Mouse (Mus musculus) macrophage (primary cell): ENCODE measurements around the gene Myo1d. TPM values are rescaled to one million over a fixed set of nuclear protein-coding genes. Genes with fewer than 3 reads are reported as not detected.

Experiments used
- H3K27ac ChIP-seq: fragments of 350-480 bp; formaldehyde crosslinking; 2 replicates; pipeline ENCODE4 v1.9.0; 2021
- H3K36me3 ChIP-seq: fragments of 350-480 bp; formaldehyde crosslinking; 2 replicates; pipeline ENCODE4 v1.9.0; 2021; ENCODE audit errors: inconsistent target
- H3K4me3 ChIP-seq: fragments of 350-480 bp; formaldehyde crosslinking; 2 replicates; pipeline ENCODE4 v1.9.0; 2021; ENCODE audit errors: inconsistent target
- H3K79me2 ChIP-seq: fragments of 350-480 bp; formaldehyde crosslinking; 2 replicates; pipeline ENCODE4 v1.9.0; 2021; ENCODE audit errors: inconsistent target
- WGBS: methylation state at CpG from one replicate; pipeline ENCODE4 v1.1.7; 2026; ENCODE audit warnings: inconsistent platforms; ENCODE audit not compliant: missing documents; 5-methylcytosine and 5-hydroxymethylcytosine counted together
- polyA plus RNA-seq: library from polyadenylated mRNA; stranded (reverse); fragments of 250-400 nt; gene quantifications from 3 replicates; pipeline ENCODE4 v1.2.4, GENCODE M21; 2018; ENCODE audit warnings: inconsistent platforms

The Myo1d gene
- polyA plus RNA-seq, 1 experiment from 2014 or later = 0.36 TPM

DNA sequence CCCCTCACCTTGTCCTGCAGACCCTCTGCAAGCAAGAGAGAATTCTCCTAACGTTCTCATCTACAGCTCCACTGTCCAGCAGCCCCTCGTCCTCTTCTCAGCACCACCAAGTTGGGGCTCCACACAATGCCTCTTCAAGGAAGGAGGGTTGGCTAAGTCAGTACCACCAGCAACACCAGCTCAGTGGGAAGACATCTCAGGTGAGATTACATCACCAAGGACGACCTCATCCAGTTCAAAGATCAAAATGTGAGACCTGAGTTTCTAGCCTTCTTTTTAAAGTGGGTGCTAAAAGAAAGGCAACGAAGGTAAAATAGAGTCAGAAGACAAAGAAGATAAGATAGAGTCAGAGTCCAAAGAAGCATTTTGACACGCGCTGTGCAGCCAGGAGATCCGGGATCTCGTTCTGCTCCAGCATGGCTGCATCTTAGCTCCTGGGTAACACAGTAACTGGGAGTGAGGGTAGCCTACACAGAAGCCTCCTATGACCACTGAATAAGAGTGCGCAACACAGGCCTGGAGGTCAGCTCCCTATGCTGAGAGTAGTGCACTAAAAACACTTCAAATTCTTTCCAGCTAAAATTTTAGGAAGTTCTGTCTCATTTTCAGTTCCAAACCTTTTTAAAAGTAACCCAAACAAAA, 56.3 kb downstream of the Myo1d start:
- H3K36me3 ChIP-seq = no peaks in the 10 kb centered on the region
- H3K27ac ChIP-seq = no peak overlapping the region
- no peaks in the 10 kb centered on the region for H3K79me2 ChIP-seq
- no peak overlapping the region for H3K4me3 ChIP-seq
- 91% methylated on average over 9 of the region's 9 CpGs for WGBS

DNA sequence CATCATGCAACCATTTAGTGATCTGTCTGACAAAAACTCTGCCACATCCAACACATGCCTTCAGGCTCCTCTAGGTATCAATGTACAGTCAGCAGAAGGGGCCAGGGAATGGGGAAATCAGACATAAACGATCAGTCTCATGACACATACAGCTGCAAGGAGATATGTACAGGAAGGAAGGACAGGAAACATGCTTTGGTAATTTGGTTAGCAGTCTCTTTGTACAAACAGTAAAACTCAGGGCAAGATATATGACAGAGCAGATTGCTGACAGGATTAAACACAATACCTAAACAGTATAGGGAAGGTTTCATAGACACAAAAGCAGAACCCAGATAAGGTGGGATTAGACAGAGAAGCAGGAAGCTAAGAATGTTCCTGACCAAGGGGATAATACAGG, 60.8 kb downstream of the Myo1d start:
- WGBS = 0% methylated on average over 1 of the region's 1 CpGs
- Histone ChIP-seq H3K79me2 (no peaks in the 10 kb centered on the region), H3K36me3 (no peaks in the 10 kb centered on the region), H3K4me3 (no peak overlapping the region), H3K27ac (no peak overlapping the region)

DNA sequence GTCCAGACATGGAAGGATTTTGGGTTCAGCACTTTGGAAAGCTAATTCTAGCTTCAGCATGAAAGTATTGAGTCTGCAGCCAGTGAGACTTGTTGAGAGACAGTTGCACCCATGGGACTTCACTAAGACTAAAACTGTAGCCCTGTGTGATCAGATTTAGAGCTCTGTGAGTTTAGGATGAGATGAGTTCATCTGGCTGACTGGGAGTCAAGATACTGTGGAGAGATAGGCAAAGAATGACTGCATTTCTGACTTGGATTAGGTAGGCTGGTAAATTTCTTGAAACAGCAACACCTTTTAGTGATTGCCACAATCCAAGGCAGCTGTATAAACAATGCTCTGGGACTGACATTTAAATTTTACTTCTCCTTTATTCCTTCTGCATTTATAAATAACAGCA, 61.8 kb downstream of the Myo1d start:
- Histone ChIP-seq H3K79me2 (no peaks in the 10 kb centered on the region), H3K4me3 (no peak overlapping the region), H3K36me3 (no peaks in the 10 kb centered on the region), H3K27ac (no peak overlapping the region)

DNA sequence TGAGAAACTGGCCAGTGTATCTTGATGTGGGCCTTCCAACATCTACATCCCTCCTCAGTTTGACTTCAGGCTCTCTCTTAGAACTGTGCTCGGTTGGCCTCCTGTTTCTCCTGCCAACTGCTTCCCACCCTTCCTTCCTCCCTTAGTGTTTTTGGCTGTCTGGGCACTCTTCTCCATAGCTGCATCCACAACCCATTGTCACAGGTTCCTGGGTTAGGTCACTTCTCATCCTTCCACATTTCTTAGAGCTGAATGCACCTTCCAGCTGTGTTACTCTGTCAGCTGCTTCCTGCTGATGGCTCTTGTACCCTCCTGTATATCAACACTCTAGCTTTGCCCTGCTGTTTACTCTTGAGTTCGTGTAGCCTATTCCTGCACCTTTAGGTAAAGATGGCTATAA, 64.7 kb downstream of the Myo1d start:
- H3K4me3 ChIP-seq = no peak overlapping the region
- no peaks in the 10 kb centered on the region for H3K36me3 ChIP-seq
- H3K79me2 ChIP-seq = no peaks in the 10 kb centered on the region
- no peak overlapping the region for H3K27ac ChIP-seq
- WGBS = 63% methylated on average over 2 of the region's 2 CpGs

DNA sequence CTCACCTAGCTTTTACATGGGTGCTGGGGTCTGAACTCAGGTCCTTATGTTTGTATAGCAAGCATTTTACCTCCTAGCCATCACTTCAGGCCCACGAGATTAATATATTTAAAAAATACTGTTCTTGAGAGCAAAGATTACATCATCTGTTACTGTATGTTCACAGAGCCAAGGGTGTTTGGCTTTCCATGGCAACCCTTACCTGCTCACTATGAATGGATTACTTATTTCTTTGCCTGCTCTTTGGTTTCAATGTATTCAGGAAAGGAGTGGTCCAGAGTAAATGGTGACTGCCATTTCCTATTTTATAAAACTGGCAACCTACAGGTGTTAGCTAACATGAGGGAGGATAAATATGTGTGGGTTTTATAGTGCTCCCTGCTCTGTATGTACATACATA, 66.1 kb downstream of the Myo1d start:
- no peak overlapping the region for H3K4me3 ChIP-seq
- no peaks in the 10 kb centered on the region for H3K36me3 ChIP-seq
- no peak overlapping the region for H3K27ac ChIP-seq
- 82% methylated on average over 1 of the region's 1 CpGs for WGBS
- H3K79me2 ChIP-seq = no peaks in the 10 kb centered on the region

DNA sequence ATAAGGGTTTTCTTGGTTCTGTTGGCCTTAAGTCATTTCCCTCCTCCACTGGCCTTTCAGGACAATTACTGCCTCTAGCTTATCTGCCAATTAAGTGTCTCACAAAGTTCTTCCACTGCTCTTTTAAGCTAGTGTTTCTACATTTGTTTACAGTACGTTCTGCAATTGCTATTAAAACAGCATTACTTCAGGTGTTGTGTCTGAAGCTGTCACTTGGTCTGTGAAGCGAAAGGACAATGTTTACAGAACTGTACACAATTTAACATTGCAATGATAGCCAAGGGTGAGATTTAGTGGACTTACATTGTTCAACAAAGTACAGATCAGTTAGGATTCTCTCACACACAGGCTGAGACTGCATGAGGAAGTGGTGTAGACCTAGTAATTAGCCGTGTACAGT, 67.6 kb downstream of the Myo1d start:
- Histone ChIP-seq H3K79me2 (no peaks in the 10 kb centered on the region), H3K4me3 (no peak overlapping the region), H3K36me3 (no peaks in the 10 kb centered on the region), H3K27ac (no peak overlapping the region)
- 68% methylated on average over 3 of the region's 3 CpGs for WGBS

DNA sequence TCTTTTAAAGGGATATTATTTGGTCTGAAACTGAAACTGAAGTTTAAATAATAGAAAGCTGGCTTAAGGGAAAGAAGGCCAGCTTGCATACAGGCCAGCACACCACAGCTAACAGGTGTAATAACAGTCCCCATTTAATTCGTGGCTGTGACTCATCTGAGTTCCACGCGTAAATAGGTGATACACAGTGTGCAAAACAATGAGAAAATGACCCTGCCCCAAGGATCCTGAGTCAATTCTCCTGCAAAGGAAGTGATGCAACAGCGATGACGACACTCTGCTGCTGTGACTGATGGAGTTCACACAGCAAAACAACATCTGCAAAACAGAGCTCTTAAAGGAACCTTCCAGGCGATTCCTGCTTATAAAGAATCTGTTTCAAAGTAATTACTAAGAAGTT, 68.5 kb downstream of the Myo1d start:
- no peaks in the 10 kb centered on the region for H3K79me2 ChIP-seq
- H3K36me3 ChIP-seq = no peaks in the 10 kb centered on the region
- WGBS = 43% methylated on average over 6 of the region's 6 CpGs
- no peak overlapping the region for H3K27ac ChIP-seq
- no peak overlapping the region for H3K4me3 ChIP-seq

DNA sequence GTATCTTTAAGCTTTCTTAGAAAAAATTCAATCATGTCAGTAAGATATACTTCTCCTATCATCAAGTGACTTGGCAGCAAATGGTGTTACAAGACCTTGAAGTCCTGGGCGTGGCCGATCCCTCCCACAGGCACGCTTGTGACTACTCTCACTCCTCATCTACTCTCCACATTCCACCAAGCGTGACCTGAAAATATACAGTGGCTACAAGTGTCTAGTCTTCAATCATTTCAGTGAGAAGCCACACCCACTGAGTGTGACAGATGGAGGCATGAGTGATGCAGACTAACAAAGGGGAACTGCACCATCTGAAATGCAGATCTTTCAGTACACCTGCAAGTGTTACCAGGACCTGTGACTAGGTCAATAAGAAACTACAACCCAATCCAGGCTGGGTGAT, 79.2 kb downstream of the Myo1d start:
- H3K27ac ChIP-seq = no peak overlapping the region
- no peaks in the 10 kb centered on the region for H3K36me3 ChIP-seq
- no peak overlapping the region for H3K4me3 ChIP-seq
- no peaks in the 10 kb centered on the region for H3K79me2 ChIP-seq
- 73% methylated on average over 4 of the region's 4 CpGs for WGBS

DNA sequence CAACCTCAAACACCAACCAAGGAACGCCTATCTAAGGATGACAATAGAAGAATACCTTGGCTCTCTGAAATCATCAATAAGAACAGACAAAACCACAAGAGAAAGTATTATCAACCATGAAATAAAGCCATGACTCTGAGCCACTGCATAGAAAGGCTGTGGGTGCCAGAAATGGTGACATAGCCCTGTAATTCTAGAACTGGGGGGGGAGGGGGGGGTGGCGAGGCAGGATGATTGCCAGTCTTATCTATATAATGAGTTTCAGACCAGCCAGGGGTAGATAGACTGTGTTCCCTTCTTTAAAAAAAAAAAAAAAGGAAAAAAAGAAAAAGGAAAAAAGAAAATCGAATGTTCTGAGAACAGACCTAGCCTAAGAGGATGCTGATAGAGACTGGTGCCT, 81.1 kb downstream of the Myo1d start:
- WGBS = 77% methylated on average over 2 of the region's 3 CpGs
- H3K4me3 ChIP-seq = no peak overlapping the region
- no peaks in the 10 kb centered on the region for H3K79me2 ChIP-seq
- H3K36me3 ChIP-seq = no peaks in the 10 kb centered on the region
- H3K27ac ChIP-seq = no peak overlapping the region

DNA sequence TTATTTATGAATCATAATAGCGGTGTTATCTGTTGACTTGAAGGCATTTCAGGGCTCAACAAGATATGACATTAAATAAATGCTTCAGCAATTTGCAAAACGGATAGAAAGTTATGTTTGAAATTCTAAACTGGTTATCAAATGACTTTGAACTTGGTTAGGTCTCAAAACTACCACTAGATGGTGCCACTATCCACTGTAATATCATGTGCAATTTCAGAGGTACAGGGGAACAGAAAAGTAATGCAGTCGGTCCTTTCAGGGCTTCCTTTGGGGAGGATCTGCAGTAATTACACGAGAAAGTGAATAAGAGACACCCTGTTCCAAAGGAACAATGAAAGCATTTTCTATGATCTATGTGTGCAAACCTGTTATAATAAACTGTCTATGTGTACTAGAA, 83.5 kb downstream of the Myo1d start:
- WGBS = 5% methylated on average over 4 of the region's 4 CpGs
- H3K27ac ChIP-seq = no peak overlapping the region
- no peak overlapping the region for H3K4me3 ChIP-seq
- no peaks in the 10 kb centered on the region for H3K36me3 ChIP-seq
- no peaks in the 10 kb centered on the region for H3K79me2 ChIP-seq

DNA sequence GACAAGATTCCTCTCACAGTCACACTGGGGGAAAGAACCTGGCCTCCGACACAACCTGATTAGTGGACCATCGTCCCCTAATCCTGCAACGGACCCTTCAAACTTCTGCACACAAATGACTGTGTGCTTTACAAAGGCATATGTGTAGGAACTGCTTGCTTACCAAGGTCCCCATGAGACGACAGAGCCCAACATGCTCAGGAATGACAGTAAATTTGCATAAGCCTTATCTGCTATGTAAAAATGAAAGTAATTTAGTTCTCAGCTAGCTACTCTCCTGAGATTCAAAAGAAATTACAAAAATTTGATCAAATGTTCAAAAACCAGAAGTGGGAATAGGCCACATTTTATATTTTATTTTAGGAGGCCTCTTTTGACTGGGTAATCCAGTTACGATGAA, 95.2 kb downstream of the Myo1d start:
- Histone ChIP-seq H3K4me3 (no peak overlapping the region), H3K27ac (no peak overlapping the region), H3K79me2 (no peaks in the 10 kb centered on the region), H3K36me3 (no peaks in the 10 kb centered on the region)
- WGBS = 88% methylated on average over 5 of the region's 5 CpGs

DNA sequence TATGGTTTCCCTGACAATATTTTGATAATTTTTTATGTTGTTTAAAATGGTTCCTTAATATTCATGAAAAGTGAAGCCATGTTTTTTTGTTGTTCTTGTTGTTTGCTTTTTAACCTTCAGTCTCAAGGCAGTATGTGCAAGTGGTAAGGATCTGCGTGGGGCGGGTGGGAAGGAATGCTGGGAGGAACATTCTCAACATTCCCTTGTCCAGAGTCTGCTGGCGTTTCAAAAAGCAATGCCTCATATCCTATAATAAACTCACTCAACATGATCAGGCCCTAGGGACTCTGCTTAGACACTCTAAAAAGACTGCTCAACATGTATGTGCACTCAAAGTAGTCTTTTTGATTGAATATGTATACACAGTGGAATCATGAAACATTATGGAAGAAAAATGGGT, 97.1 kb downstream of the Myo1d start:
- WGBS = 94% methylated on average over 2 of the region's 3 CpGs
- Histone ChIP-seq H3K4me3 (no peak overlapping the region), H3K79me2 (no peaks in the 10 kb centered on the region), H3K27ac (no peak overlapping the region), H3K36me3 (no peaks in the 10 kb centered on the region)

DNA sequence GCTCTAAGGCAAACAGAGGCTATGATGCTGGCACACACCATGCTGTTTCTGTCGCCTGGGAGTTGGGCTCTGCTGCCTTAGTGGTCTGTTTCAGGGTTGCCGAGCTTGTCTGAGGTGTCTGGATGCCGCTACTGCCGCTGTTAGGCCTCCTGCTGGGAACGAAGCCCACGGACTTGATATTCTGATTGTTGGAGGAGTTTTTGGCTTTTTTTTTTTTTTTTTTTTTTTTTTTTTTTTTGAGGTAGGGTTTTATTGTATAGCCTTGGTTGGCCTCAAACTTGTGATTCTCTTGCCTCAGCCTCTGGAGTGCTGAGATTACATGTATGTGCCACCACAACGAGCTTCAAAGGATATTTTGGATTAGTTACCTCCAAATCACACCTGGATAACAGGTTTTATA, 106.8 kb downstream of the Myo1d start:
- H3K27ac ChIP-seq = no peak overlapping the region
- H3K4me3 ChIP-seq = no peak overlapping the region
- WGBS = 83% methylated on average over 7 of the region's 7 CpGs
- H3K79me2 ChIP-seq = no peaks in the 10 kb centered on the region
- H3K36me3 ChIP-seq = no peaks in the 10 kb centered on the region

DNA sequence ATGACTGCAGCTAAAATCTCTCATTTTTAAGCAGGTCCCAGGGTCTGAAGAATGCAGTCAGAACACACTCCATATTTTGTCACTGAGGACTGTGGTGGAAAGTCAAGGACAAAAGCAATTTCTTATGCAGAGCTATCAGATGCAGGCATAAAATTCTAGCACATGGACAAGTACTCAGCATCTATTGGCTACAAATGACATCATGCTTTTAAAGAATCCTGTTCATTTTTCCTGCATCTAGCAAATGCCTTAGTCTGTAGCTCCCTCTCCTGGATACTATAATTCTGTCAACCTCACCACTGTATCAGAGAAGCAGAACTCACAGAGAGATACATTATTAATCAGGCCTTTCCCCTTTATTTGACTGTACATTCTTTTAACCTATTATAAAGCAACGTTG, 109.4 kb downstream of the Myo1d start:
- 56% methylated on average over 1 of the region's 1 CpGs for WGBS
- no peaks in the 10 kb centered on the region for H3K79me2 ChIP-seq

DNA sequence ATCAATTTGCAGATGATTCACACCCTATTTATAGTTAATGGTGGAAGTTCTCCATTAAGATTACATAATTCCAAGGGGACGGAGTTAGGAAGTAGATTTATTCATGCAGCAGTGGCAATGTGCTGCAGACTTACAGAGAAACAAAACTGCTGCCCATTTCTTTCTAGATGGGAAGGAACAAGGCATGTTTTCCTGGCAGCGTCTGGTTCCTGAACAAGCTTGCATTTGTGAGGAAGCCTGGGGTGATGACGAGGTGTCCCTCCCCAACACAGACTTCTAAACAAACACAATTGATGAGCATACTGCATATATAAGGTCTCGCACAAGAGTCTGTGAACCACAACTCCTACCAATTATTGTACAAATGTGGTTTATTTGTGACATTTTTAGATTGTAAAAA, 109.9 kb downstream of the Myo1d start:
- WGBS = 70% methylated on average over 4 of the region's 4 CpGs
- Histone ChIP-seq H3K79me2 (no peaks in the 10 kb centered on the region), H3K4me3 (no peak overlapping the region), H3K36me3 (no peaks in the 10 kb centered on the region), H3K27ac (no peak overlapping the region)

More for the DNA sequence above, 109.4 kb downstream of the Myo1d start:
- Histone ChIP-seq H3K36me3 (no peaks in the 10 kb centered on the region), H3K4me3 (no peak overlapping the region), H3K27ac (no peak overlapping the region)

DNA sequence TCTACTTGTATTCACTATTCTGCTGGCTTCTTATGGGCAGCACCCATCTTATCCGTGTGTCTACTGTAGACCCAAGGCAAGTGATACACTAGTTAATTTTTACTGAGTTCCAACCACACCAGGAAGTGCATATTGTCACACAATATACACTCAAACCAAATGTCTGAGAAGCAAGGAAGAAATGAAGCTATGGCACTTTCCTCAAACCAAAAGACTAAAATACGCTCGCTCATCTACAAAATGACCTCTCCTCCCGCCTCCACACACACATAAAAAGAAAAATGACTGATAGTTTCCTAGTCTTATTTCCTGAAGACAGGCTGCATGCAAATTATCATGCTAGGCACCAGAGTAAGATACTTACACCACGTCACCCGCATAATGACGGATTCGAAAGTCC, 113.6 kb downstream of the Myo1d start:
- Histone ChIP-seq H3K27ac (no peak overlapping the region), H3K36me3 (no peaks in the 10 kb centered on the region), H3K4me3 (no peak overlapping the region), H3K79me2 (no peaks in the 10 kb centered on the region)
- 89% methylated on average over 8 of the region's 8 CpGs for WGBS
